Mouse (Mus musculus): ENCODE data around the gene Tmem219. TPM values are rescaled to one million over a fixed set of nuclear protein-coding genes. Genes with fewer than 3 reads are reported as not detected.
A peak's percentile ranks its signal among the peaks of the same experiment; 100 is the strongest.
"Not testable (repeated sequence)": the region's sequence is repeated elsewhere in the genome, so short reads cannot be mapped to it uniquely, and the experiment has no call there.

Tmem219 gene
- total RNA-seq, 2 experiments from 2014 or later, result 12.9 to 14.7 TPM

- DNase-seq, result no peak
Measured at GRCm38 (mm10) chr7:126921563-126921962, 1.2 kb downstream of the Tmem219 start.

DNA sequence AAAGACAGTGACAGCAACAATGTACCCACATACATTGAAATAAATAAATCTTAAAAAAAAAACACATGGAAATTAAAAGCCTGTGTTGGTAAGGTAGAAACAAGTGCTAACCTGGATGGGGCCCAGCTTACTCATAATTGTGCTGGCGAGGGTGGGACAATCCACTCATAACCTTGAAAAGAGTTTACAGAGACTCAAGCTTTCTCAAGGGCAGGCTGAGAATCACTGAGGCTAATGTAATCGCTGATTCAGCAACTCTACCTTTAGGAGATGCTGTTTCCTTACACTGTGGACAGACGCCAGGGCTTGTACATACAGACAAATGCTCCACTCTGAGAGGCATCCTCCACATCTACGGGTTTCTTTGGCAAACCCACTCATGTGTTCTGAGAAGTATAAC is 2.7 kb downstream of the Tmem219 start:
- no peak for DNase-seq

GRCm38 (mm10) chr7:126918356-126918755 is 4.4 kb downstream of the Tmem219 start:
- not testable (repeated sequence) for DNase-seq

- no peak for DNase-seq
Measured at GRCm38 (mm10) chr7:126914844-126915243, 7.9 kb downstream of the Tmem219 start.

- DNase-seq, result no peak
Measured at GRCm38 (mm10) chr7:126905590-126905989, 17.1 kb downstream of the Tmem219 start.

- not testable (repeated sequence) for DNase-seq
Measured at GRCm38 (mm10) chr7:126899781-126900180, 22.9 kb downstream of the Tmem219 start.

DNA sequence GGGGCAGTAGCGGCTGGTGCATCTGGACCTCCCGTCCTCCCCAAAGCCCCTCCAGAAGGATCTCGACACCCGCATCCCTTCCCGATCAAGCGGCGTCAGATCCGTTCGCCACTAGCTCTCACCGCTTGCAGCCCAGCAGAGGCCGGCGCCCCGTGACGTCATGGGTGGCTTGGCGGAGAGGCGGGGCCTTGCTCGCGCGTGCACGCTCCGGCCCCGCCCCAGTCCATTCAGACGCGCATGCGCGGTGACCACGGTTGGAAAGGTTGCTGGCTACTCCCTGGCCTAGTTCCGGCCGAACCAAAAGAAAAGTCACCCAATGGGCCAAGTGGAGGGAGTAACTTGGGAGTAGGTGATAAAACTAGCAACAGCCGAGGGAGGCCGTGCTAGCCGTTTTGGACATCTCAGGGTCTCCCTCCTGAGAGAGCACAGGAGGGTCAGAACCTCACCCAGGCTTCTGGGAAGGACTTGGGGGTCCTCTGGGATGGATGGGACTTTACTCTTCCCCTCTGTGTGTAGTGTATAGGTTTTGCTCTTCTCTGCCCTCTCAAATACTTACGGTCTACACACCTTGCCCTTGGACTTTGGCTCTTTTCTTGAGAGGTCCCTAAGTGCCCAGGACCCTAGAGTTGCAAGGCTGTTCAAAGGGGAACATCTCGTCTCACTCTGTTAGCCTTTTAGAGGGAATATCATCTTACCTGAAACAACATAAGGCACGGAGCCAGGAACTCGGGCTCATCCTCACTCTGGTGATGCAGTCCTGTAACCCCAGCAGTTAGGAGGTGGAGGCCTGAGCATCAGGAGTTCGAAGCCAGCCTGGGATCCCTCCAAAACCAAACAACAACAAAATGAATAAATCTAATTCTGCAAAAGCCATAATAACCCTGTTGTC is 24.4 kb downstream of the Tmem219 start:
- DNase-seq, result peak; percentile 99

GRCm38 (mm10) chr7:126897390-126898101 is 25.2 kb downstream of the Tmem219 start:
- DNase-seq, result peak; percentile 29

DNA sequence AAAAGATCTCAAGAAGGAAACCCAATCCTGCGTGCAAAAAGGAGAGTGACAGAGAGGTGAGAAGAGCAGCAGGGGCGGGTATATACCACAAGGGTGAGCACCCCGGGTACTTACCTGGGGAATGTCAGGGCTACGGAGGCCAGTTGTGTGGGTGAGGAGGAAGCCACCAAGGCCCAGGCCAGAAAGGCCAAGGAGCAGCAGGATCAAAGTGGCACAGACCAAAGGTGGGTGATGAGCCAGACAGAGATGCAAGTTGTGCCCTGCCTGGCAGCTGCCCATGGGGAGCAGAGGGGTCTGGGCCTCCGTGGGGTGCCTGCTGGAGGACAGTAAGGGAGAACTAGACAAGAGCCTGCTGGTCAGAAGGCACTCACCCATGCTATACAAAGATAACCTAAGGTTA is 25.8 kb downstream of the Tmem219 start:
- DNase-seq, result no peak

GRCm38 (mm10) chr7:126888852-126889251 is 33.9 kb downstream of the Tmem219 start:
- DNase-seq, result no peak

DNA sequence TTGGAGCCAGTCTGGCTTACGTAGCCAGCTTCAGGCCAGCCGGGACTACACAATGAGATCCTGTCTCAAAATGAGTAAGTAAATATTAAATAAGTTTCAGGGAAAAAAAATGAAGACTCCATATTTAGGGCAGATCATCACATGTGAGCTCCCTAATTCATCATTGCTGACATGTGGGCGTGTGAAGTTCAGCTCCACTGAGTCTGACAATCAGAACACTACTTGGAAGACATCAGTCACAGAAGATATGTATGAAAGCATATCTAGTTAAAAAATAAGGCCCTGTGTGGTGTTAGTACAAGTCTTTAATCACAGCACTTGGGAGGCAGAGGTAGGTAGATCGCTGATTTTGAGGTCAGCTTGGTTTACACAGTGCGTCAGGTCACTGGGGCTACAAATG is 35.4 kb downstream of the Tmem219 start:
- DNase-seq, result no peak

- DNase-seq, result peak; percentile 98
Measured at GRCm38 (mm10) chr7:126884286-126885164, 38.2 kb downstream of the Tmem219 start, which contains the start of gene Taok2. Gene Taok2 (minus strand): TSS chr7:126884703.

GRCm38 (mm10) chr7:126883731-126884181 is 39.0 kb downstream of the Tmem219 start:
- DNase-seq, result no peak

- DNase-seq, result peak; percentile 43
Measured at GRCm38 (mm10) chr7:126881040-126881439, 41.7 kb downstream of the Tmem219 start.

DNA sequence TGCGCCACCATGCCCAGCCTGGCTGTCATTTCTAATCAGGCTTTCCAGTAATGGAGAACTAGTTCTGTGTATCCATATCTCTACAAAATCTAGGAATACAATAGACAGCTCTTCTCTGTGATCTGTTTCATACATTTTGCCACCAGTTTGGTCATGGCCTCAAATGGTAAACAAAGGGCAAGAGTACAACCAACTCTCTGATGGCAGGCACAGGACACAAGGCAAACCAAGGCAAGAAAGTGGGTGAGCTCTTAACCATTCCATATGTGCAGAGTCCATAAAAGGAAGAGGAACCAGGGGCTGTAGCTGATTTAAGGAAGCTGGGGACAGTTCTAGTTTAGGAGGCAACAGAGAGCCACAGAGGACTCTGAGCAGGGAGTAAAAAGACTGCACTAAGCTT is 45.5 kb downstream of the Tmem219 start:
- no peak for DNase-seq

GRCm38 (mm10) chr7:126870520-126870891 is 52.2 kb downstream of the Tmem219 start:
- DNase-seq, result no peak

DNA sequence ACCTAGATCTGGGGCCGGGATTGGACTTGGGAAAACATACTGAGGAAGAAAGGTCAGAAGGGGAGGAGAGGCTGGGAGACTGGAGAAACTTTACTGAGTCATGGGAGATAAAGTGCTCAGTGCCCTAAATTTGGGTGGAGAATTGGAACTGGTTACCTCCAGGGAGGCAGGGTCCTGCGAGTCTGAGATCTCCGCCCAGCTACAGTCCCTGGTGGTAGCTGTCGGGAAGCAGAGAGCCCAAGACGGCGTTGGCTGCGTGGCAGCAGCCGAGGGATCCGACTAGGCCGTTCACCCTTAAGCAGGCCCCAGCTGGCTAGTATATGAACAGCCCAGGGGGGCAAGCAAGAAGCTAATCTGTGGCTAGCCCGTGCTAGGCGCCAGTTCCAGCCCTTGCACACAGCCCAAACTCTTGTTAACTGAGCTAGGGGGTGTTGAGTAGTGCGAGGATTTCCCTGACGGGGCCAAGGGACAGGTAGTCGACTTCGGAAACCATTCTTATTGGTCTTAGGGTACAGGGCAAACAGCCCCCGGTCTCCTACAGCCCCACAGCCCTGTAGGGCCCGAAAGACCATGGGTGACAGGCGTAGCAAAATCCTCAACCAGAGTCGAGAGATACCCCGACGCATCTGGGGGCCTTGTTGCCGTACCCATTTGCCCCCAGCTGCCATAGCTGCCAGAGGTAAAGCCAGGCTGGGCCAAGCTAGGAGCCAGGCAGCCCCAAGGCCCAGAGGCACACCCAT is 52.8 kb downstream of the Tmem219 start:
- DNase-seq, result no peak

GRCm38 (mm10) chr7:126868003-126868402 is 54.7 kb downstream of the Tmem219 start:
- no peak for DNase-seq

- DNase-seq, result no peak
Measured at GRCm38 (mm10) chr7:126867534-126867933, 55.2 kb downstream of the Tmem219 start.

DNA sequence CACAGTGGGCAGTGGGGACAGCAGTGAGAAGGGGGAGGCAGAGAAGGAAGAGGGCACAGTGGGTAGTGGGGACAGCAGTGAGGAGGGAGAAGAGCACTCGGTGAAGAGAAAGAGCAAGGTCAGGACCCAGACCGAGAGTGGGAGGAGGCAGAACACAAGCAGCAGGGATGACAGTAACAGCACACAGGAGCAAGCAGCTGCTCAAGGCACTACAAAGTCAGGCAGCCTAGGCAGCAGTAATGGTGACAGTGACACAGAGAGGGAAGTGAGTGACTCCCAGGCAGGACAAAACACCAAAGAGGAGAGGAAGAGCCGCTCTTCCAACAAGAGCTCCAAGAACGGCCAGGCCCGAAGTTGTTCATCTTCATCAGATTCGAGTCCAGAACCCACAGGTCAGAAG is 58.9 kb downstream of the Tmem219 start:
- no peak for DNase-seq

- peak; percentile 96 for DNase-seq
Measured at GRCm38 (mm10) chr7:126862147-126862784, 60.5 kb downstream of the Tmem219 start, which contains the start of gene Ino80e. Gene Ino80e (minus strand): TSS chr7:126862377.

Measured in heart, postnatal 4 days (tissue).